Mouse (Mus musculus): ENCODE results near the gene D11Wsu47e. TPM values are rescaled to one million over a fixed set of nuclear protein-coding genes. Genes with fewer than 3 reads are reported as not detected.

D11Wsu47e gene
- total RNA-seq, 2 experiments from 2014 or later, result 3.4 to 3.8 TPM

GRCm38 (mm10) chr11:113727992-113728391, 43.8 kb downstream of the D11Wsu47e start:
- no peak for DNase-seq
- intact Hi-C loops (cut with DNase I), result no loop called here

- DNase-seq, result no peak
- intact Hi-C loops (cut with DNase I), result no loop called here
These were observed 45.0 kb downstream of the D11Wsu47e start for GRCm38 (mm10) chr11:113729239-113729638.

- intact Hi-C loops (cut with DNase I), result no loop called here
These were observed 45.7 kb downstream of the D11Wsu47e start for GRCm38 (mm10) chr11:113729917-113730316.

GRCm38 (mm10) chr11:113730879-113731278, 46.7 kb downstream of the D11Wsu47e start:
- intact Hi-C loops (cut with DNase I), result no loop called here

More at GRCm38 (mm10) chr11:113729917-113730316, 45.7 kb downstream of the D11Wsu47e start:
- no peak for DNase-seq

GRCm38 (mm10) chr11:113731945-113732612, 47.9 kb downstream of the D11Wsu47e start:
- DNase-seq, result no peak
- intact Hi-C loops (cut with DNase I), result no loop called here

More at GRCm38 (mm10) chr11:113730879-113731278, 46.7 kb downstream of the D11Wsu47e start:
- no peak for DNase-seq

GRCm38 (mm10) chr11:113733631-113734364, 49.6 kb downstream of the D11Wsu47e start:
- intact Hi-C loops (cut with DNase I), result no loop called here
- DNase-seq, result no peak

- DNase-seq, result no peak
- intact Hi-C loops (cut with DNase I), result no loop called here
These were observed 50.9 kb downstream of the D11Wsu47e start for GRCm38 (mm10) chr11:113735151-113735550.

- no peak for DNase-seq
- intact Hi-C loops (cut with DNase I), result no loop called here
These were observed 52.8 kb downstream of the D11Wsu47e start for GRCm38 (mm10) chr11:113736848-113737552.

- intact Hi-C loops (cut with DNase I), result no loop called here
- no peak for DNase-seq
These were observed 53.3 kb downstream of the D11Wsu47e start for GRCm38 (mm10) chr11:113737553-113737854.

- intact Hi-C loops (cut with DNase I), result no loop called here
- DNase-seq, result no peak
These were observed 53.7 kb downstream of the D11Wsu47e start for GRCm38 (mm10) chr11:113737912-113738311.

GRCm38 (mm10) chr11:113739213-113739612, 55.0 kb downstream of the D11Wsu47e start:
- intact Hi-C loops (cut with DNase I), result no loop called here
- DNase-seq, result no peak

- intact Hi-C loops (cut with DNase I), result no loop called here
- DNase-seq, result no peak
These were observed 55.9 kb downstream of the D11Wsu47e start for GRCm38 (mm10) chr11:113740100-113740499.

- no peak for DNase-seq
- intact Hi-C loops (cut with DNase I), result no loop called here
These were observed 58.8 kb downstream of the D11Wsu47e start for GRCm38 (mm10) chr11:113742998-113743397.

Other genes with a start within 250 kb of the D11Wsu47e start
- gene Sstr2, start 65.1 kb upstream of the D11Wsu47e start, total RNA-seq (2021), result not detected
- gene Cog1, start 35.2 kb upstream of the D11Wsu47e start, total RNA-seq (2021), result 10 to 100 TPM; 18.2 to 18.9 TPM
- 1 to 10 TPM; 2.4 to 2.8 TPM for gene Slc39a11, start 34.3 kb upstream of the D11Wsu47e start, total RNA-seq (2021)
- gene Fam104a, start 257 bp upstream of the D11Wsu47e start, total RNA-seq (2021), result 10 to 100 TPM; 26.7 to 27.6 TPM
- not detected for gene Cpsf4l, start 25.6 kb downstream of the D11Wsu47e start, total RNA-seq (2021)
- 1 to 10 TPM; 4.9 to 6.8 TPM for gene Cdc42ep4, start 67.5 kb downstream of the D11Wsu47e start, total RNA-seq (2021)